Mouse (Mus musculus): ENCODE results near the gene Dhx32.

Gene Dhx32

DNA sequence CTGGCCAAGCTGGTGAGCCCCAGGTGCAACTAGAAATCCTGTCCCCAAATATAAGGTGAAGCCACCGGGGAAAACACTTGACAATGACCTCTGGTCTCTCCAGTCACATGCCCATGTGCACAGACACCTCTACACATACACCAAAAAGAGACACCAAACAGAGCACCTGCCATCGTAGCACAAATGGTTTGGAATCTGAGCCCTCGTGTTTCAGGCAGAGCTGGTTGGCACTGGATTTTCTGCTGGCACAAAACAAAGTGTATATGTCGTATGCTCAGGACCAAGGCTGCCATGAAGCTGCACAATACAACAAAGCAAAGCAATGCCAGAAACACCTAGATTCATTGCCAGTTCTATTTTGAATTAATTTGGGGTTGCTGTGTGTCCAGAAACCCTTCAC, 14.5 kb downstream of the Dhx32 start:
- no peak for DNase-seq

DNA sequence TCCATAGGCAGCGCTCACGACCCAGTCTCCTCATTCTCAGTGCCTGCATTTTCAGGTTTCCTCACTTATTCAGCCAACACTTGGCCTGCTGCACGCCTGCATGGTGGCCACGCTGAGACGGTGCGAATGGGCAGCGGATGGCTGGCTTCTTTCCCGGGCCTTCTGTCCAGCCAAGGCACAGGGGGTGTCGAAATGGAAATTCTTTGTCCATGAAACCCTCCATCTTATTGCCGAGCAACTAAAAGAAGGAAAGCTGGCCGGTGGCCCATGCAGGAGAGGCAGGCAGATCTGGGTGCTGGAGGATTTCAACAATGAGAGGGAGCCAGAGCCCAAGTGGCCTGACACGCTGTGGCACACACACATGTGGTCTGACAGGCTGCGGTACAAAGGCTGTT, 16.7 kb downstream of the Dhx32 start:
- DNase-seq = no peak

DNA sequence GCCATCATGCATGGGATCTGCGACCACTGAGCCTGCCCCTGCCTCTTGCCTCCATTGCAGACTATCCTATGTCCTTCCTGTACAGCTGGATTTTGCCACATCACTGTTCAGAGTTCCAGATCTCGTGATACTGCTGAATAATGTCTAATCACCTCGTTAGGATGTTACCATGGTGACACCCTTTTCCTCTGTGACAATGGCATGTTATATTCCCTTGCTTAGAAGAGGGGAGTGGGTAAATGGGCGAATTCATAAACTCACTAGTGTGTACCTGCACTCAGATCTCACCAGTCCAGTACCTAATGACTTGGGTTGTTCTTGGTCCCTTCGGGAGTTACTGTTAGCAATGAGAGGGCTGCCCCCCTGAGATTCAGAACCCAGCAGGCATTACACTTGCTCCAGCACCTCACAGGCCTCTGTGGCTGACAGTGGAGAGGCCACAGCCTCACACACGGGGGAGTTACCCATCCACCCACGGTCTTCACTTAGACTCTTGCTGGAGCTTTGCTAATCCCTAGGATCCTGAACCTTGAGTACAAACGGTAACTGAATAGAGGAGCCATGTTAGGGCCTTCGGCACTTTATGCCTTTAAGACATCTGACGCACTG, 17.2 kb downstream of the Dhx32 start:
- no peak for DNase-seq

DNA sequence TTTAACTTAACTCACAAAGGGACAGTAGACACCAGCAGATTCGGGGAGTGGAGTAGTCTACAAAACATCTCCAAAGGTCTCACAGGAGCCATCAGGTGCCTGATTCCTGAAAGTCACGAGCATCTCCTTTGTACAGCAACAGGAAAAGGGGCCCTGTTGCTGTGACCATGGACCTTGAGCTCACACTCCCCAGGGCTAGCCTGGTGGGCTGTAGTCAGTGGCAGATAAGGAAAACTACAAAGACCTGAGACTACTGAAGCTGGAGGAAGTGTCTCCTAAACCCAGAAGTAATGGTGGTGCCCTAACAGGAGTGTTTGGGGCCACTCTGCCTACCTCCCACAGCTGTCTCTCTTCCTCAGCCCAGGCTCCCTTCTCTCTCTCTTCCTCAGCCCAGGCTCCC, 18.1 kb downstream of the Dhx32 start:
- DNase-seq = no peak

DNA sequence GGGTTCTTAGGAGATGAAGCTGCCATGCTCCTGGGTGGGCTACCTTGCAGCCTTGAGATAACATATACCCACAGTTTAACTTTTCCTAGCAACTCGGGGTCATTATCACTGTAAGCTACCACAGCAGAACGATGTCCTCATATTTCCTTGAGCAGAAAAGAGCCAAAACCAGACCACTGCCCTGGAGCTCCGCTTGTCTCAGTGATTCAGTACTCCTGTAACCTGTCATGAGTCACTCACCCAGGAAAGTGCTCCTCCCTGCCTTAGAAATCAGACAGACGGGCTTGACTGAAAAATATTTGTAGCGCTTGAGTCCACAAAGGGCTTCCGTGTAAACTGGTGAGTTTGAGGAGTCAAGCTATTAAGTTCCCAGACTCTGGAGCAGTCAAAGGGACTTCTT, 19.8 kb downstream of the Dhx32 start:
- no peak for DNase-seq

DNA sequence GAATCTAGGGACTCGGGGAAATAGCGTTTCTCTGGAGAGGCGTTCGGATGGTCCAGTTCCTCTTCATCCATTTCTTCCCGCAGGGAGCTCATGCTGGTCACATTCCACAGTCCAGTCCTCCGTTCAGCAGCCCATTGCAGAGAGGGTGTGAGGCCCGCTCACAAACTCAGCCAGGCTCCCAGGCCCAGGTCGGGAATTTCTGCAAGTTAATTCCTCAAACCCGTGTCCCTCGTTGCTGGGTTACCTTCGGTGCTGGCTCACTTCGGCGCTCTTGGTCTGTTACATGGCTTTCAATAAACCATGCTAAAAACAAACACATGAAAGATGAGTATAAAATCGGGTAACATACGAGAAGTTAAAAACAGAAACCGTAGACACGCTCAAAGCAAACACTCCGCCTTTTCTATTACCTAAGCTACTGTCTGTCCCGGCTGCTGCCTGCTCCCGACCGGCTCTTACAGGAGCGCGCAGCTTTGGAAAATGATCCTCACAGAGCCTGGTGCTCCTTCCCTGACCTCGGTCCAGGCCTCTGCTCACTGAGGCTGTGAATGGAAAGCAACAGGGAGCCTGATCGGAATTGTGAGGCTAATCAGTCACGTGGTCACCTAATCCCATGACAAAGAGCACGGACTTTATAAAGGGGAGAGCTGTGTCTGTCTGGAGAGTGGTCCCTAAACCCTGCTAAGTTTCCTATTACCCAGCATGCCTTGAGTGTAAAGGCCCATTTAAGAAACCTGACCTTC, 22.7 kb downstream of the Dhx32 start:
- DNase-seq = no peak

DNA sequence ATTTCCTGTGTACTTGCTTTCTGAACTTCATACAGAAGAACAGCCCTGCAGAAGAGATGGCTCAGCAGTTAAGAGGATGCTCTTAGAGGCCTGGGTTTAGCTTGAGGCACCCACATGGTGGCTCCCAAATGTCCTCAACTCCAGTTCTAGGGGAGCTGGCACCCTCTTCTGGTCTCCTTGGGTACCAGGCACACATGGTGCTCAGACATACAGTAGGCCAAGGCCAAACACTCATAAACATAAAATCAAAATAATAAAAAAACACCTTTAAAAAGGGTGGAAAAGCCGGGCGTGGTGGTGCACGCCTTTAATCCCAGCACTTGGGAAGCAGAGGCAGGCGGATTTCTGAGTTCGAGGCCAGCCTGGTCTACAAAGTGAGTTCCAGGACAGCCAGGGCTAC, 23.8 kb downstream of the Dhx32 start:
- DNase-seq = no peak

DNA sequence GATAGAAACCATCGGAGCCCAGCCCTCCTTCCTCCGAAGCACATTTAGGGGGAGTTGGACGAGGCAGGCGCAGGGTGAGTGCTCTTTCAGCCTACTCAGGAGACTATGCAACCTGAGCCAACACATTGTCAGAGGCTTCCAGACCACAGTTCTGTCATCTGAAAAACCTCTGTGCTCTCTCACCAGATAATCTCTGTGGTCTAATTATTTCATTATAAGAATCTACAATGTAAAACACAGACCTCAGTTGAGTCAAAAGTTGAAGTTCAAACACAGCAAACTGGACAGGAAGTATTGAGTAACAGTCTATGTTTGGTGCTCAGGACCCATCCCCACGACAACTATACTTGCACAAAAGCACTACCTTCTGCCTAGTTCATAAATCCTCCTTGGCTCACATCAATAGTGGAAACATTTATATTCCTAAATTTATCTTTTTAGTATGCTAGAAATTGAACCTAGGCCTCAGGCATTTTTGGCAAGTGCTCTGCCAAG, 24.5 kb downstream of the Dhx32 start:
- no peak for DNase-seq

DNA sequence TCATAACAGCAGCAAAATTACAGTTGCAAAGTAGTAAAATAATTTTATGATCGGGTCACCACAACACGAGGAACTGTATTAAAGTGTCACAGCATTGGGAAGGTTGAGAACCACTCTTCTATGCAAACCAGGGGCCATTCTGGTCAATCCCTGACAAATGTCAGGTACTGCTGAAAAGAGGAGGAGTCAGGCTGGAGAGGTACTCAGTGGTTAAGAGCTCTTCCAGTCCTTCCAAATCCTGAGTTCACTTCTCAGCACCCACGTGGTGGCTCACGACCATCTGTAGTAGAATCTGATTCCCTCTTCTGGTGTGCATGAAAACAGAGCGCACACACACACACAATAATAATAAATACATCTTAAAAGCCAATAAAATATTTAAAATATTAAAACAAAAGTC, 31.4 kb downstream of the Dhx32 start:
- DNase-seq = no peak

DNA sequence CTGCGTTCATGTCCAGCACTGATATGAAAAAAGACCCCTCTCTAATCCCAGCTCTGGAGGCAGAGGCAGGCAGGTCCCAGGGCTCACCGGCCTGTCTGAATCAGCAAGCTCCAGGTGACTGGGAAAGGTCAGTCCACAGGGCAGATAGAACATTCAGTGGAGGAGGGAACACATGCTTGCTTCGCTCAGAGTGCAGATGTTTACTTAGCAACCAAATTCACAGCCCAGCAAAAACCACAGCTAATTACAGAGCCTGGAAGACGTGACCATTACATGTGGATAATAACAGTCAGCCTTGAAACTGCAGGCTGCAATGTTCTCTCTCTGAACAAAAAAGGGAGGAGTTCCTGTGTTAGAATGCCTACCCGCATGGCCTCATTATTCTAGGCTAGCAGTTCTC, 31.9 kb downstream of the Dhx32 start:
- DNase-seq = no peak

DNA sequence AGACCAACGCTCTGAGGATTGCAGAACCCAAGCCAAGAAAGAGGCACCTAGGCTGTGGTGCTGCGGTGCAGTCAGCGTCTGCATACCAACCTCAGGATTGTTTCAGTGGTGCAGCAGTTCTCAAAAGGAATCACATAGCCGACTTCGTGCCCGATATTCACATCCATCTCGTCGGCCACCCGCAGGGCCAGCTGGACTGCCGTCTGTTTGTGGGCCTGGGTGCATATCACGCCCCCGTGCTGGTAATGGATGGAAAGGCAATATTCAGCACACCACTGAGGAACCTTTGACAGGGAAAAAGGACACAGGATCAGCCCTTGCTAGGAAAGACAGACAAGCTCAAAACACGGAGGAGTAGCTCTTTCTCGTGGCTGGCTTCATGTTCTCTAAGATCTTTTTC, 33.8 kb downstream of the Dhx32 start:
- DNase-seq = no peak

DNA sequence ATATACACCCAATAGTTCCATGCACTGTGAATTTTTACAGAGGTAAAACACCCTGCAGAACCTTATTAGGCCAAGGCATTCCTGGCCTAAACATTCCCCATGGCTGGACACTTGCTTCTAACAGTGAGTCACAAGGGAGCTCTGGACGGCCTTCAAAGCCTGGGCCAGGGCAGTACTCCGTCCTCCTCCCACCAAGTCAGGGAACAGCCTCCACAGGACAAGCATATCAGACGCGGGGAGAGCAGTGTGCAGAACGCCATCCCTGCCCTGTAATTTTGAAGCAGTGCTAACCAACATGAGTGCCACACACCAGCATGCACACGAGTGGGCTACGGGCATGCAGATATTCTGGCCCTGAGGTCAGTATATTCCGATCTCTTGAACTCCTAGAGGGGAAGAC, 35.2 kb downstream of the Dhx32 start:
- no peak for DNase-seq

DNA sequence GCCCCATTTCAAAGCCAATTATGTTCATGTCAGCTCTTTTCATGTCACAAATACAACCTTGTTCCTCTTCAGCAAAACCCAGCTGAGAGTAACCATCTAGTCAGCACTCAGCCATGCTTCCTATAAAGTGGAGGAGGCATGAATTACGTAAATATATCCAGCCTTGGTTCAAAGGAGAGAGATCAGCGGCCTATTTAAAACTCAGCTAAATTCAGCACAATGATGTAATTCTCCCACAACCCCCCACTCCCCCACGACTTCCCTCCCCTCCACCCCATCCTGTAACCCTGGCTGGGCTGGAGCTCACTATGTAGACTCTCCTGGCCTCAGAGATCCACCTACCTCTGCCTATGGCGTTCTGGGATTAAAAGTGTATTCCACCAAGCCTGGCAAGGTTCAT, 37.8 kb downstream of the Dhx32 start:
- no peak for DNase-seq

DNA sequence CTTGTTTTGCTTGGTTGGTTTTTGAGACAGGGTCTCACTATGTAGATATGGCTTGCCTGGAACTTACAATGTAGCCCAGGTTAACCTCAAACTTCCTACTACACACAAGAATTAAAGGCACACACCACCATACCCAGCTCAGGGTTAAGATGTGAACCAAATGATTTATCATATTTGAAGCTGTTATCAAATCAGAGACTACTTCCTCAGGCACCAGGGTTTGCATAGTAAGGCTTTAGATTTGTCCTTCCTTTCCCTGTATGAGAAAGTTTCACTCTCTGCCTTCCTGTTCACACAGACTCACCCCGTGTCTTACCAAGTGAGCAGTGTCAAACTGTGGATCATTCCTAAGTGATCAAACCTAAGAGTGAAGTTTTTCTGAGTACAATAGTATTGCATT, 38.3 kb downstream of the Dhx32 start:
- DNase-seq = no peak

DNA sequence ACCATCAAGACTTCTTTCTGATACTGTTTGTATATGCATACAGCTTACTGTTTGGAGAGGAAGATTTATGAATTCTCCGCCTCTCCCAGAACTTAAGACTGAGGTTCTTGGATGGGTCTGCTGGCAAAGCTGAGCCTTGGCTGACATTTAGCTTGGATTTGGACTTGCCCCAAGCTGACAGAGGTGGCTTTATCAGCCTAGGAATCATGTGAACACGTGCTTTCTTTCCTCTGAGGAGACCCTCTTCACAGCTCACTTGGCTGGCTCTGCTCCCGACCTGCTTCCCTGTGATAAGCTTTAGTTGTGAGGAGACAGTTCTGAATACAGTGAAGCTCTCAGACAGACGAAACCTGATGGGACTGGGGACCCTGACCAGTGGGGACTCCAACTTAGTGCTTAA, 38.9 kb downstream of the Dhx32 start:
- DNase-seq = no peak

DNA sequence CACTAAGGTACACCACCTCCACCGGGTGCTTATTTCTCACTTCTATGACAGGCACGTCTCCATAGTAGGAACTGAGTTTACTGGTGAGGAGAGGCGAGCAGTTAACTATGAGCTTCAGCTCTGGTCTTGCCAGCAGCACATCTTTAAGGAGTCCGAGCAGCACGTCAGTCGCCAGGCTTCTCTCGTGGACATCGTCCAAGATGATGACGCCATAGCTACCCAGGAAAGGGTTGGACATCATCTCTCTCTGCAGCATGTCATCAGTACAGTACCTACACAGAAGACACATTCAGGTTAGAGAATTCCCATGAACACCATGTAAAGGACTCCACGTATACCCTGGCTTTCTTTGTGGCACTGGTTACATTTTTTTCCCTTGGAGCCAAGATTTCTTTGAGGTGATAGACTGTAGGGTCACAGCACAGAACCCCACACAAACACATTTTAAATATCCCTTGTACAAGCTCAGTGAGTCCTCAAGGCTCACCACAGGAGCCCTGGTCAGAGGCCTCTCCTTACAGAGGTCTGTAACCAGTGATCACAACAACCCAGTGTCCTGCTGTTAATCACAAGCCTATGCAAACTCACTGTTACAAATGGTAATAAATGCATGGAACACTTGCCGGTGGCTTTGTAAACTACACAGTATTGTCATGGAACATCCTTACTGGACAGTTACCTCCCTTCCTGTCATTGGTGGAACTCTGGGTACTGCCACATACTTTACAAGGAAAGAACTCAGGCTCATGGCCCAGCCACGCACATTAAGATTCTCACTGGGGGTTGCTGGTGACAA, 39.8 kb downstream of the Dhx32 start:
- no peak for DNase-seq

DNA sequence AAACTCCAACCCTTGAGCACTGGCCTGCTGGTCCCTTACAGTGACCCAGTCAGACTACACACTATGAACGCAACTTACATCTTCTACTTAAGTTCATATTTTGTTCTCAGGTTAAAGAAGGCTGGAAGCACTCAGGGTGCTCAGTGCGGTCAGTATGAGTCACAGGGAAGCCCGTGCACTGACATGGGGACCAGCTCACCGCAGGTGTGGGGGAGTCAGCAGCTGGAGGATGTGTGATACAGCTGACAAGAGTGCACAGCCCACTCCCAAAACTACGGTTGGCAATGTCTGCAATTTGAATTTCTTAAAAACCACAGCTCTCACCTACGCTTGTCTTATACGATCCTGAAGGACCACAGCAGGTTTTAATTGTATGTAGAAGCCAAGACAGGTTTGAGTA, 42.0 kb downstream of the Dhx32 start:
- no peak for DNase-seq

DNA sequence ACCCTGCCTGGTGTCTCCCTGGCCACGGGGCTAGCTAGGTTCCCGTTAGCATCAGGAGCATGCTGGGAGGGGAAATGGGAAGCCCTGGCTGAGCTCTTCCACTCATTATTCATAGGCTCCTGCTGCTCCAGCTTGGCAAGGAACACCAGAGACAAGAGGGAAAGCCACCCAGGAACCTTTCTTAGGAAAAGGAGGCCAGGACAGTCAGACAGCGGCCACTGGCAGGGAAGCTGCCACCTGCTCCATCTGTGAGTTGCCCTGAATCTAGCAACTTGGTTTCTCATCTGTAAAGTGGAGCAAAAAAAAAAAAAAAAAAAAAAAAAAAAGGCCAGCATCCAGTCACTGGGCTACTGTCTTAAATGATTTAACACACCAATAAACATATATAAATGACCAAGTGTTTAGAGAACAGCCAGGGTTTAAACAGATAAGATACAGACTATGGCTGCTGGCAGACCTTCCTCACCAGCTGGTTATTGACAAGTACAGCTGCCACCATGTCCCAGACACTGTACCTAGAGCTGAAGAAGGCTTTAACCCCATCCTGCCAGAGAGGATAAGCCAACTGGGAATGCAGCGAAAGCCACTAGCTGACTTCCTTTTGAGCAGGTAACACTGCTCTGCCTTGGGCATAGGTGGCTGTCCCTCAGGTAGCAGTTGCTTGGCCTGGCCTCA, 50.4 kb downstream of the Dhx32 start:
- no peak for DNase-seq

DNA sequence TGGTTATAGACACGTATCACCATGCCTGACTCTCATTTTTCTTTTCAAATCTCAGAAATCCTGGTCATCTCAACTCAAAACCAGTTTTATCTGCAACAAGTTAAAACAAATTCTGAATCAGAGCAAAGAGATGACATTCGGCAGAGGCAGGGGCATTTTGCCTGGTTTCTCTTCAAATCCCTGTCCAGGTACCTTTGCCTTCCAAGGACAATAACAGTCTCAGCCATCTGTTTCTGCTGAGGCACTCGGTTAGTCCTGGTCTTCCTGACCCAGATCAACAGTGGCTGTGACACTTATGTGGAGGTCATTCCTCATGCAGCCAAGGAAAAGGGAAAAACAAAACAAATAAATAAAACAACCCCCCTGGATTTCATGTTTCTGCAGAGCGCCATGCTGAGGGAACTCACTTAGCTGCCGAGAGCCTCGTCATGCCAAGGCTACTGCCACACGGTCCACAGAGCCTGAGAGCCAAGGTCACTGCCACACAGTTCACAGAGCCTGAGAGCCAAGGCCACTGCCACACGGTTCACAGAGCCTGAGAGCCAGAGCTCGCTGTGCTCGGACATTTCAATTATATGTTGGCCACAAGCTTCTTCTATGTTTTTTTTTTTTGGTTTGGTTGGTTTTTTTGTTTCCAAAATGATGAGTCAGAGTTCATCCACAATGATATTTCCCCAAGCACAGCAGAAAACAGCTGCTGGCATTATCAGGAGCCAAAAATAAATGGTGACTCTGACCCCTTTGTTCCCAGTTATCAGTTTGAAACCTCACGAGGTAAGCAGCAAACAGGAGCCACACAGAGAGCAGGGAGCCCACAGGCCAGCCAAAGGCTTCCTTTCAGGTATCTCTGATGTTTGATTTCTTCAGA, 52.0 kb downstream of the Dhx32 start:
- no peak for DNase-seq

DNA sequence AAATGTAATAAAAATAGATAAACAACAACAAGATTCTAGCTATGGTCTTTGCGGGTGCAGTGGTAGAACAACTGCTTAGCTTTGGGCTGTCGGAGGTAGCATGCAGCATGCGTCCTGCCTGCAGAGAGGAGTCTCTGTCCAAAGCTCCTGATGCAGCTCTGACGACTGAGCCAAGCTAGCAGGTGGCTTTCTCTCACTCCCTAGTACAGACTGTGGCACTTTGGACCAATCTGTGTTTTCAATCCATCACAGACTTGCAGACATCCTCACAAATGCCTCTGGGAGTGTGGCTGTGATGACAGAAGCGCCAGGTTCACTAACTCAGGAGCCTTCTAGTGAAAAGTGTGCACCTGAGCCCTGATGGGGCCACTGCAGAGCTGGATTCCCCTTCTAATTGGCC, 53.2 kb downstream of the Dhx32 start:
- no peak for DNase-seq

DNA sequence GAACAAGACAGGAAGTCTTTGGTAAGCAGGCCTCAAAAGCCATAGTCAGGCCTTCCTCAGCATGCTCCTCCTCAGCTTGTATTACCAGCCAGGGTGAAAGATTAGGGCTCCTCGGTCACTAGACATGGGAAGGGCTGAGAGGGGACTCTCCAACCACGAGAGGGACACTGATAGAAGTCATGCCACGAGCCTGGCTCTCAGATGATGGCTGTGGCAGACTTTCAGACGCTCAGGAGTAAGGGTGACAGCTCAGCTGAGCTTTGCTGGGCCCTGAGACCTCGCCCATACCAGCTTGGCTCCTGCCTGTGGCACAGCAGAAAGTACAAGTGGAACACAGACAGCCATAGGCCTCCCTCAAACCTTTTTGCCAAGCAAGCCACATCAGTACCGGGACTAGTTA, 55.5 kb downstream of the Dhx32 start:
- no peak for DNase-seq

DNA sequence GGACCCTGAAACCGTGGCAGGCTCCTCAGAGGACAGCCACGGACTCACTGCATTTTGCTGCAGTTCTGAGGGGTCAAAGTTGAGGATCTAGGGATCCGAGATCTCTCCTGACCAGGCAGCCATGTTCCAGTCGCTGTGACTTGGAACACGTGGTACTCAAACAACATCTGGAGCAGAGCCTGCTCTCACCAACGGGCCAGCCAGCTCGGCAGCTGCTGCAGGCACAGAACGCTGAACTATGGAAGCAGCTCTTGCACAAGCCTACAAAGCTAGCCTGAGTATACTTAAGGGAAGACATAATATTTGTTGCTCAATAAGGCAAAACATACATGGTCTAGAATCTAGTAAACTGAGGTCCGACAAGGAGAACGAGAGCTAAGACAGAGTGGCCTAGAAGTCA, 57.0 kb downstream of the Dhx32 start:
- DNase-seq = no peak

DNA sequence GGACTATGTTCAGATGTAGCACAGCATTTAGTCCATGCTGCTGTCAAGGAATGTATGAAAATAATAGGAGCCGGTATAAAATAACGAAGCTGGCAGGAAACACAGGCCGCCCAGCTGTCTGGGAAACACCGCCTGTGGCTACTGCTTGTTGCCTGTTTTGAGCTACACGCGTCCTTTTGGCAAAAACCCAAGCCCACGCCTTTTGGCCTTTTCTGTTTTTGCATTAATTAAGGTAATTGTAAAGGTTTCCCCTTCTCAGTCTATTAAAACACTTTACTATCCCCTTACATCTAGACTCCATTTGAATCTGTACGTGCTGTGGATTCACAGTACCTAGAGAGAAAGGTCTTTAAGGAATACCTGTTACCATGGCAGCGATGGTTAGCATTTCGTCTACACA, 57.7 kb downstream of the Dhx32 start:
- DNase-seq = no peak

Data from thymus, postnatal 14 days (tissue).